Mouse (Mus musculus): ENCODE data around the gene Khdc1c.

DNA sequence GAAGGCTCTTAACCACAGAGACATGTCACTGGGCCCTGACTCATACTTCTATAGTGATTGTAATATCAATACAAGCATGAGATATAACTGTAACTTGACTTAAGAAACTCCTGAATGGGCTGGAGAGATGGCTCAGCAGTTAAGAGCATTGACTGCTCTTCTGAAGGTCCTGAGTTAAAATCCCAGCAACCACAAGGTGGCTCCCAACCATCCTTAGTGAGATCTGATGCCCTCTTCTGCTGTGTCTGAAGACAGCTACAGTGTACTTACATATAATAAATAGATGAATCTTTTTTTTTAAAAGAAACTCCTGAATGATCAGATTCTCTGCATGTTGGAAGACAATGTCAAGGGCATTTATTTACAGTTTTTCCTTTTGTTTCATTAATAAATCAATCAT lies 51.2 kb downstream of the Khdc1c start:
- TF ChIP-seq POLR2AphosphoS2 (IDR thresholded peaks at IDR 0.05; ENCODE audit: insufficient read length, low read depth): no peak
- no peak for TF ChIP-seq REST (IDR thresholded peaks at IDR 0.05; ENCODE audit: insufficient read depth, insufficient read length)
- TF ChIP-seq POLR2A (IDR thresholded peaks at IDR 0.05; ENCODE audit: insufficient read length, low read depth): no peak
- TF ChIP-seq TCF12 (IDR thresholded peaks at IDR 0.05; ENCODE audit: insufficient read depth, poor library complexity, severe bottlenecking): no peak
- TF ChIP-seq MAX (IDR thresholded peaks at IDR 0.05; ENCODE audit: low read depth): no peak
- TF ChIP-seq MYOG (IDR thresholded peaks at IDR 0.05; ENCODE audit: control insufficient read depth in 1 of 3, insufficient read depth in 1 of 3, insufficient read length in 2 of 3, low read depth in 2 of 3): no peak

Data from myocyte (in vitro differentiated cells).